Mouse (Mus musculus): ENCODE measurements around the gene Gpt2. TPM values are rescaled to one million over a fixed set of nuclear protein-coding genes. Genes with fewer than 3 reads are reported as not detected.

The Gpt2 gene
- total RNA-seq, 2 experiments from 2014 or later: 74.7 to 129 TPM

DNA sequence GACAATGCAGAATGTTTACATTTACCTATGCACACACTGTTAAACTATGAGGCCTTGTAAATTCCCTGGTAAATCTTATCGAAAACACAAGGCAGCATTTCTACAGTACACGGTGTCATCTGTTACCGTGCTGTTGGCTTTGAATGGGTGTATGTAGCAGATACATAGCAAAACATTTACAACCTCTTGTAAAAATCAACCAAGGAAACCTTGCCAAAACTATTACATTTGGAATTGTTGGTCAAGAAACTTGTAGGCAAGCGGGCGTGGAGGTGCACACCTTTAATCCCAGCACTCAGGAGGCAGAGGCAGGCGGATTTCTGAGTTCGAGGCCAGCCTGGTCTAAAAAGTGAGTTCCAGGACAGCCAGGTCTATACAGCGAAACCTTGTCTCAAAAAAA is 71.0 kb downstream of the Gpt2 start:
- DNase-seq: no peak
- intact Hi-C loops (cut with DNase I; ENCODE audit: low total_unique reads): no loop called here

DNA sequence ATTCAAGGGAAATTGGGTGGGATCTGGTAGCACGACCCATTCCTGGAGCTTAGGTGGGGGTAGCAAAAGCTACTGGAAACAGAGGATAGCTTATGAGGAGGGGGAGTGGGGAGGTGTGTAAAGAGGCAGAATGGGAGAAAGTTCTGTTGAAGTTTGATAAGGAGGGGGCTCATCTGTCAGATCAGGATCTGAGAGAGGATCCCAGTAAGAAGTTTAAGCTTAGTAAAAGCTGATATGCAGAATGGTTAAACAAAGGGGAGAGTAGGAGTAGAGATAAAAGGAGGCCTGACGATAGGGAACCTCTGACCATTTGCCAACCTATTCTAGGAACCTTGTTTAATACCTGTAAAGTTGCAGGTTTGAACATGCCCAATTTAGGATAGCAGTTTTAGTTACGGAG is 72.8 kb downstream of the Gpt2 start:
- intact Hi-C loops (cut with DNase I; ENCODE audit: low total_unique reads): no loop called here
- no peak for DNase-seq

- intact Hi-C loops (cut with DNase I; ENCODE audit: low total_unique reads): no loop called here
- DNase-seq: no peak
Measured at GRCm38 (mm10) chr8:85567801-85568200, 75.4 kb downstream of the Gpt2 start.

DNA sequence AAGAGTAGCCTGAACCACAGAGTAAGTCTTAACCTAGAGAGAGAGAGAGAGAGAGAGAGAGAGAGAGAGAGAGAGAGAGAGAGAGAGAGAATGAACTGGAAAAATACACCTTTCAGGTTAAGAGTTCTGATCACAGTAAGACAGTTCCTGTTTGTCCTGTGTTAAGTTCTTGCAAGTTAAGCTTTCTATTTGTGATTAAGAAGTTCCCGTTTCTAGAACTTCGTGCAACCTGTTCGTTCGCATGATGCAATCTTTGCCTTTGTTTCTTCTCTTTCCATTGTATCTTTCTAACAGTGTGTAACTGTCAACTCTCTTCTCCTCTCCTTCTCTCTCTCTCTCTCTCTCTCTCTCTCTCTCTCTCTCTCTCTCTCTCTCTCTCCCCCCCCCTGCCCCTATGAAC is 78.1 kb downstream of the Gpt2 start:
- no peak for DNase-seq
- intact Hi-C loops (cut with DNase I; ENCODE audit: low total_unique reads): no loop called here

DNA sequence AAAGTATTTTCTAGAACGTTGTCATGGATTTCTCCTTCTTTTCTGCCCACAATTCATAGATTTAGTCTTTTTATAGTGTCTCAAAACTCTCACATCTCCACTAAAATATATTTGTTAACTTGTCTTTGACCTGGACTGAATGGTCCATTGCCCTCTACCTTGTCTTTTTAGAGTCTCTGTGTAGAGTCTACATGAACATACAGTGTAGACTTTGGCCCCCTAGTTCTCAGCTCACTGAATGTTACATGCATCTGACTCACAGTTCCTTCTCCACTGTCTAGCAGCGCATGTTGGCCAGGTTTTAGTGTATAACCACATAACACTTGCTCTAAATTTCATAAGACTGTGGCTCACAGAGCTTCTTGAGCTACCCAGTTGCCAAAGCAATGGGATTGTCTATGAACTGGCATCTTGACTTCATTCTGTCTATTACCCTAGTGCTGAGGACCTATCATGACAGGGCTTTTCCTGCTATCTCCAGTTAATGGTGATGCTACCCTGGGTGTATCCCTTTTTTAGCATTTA is 81.7 kb downstream of the Gpt2 start:
- intact Hi-C loops (cut with DNase I; ENCODE audit: low total_unique reads): no loop called here
- no peak for DNase-seq

Other genes starting within 250 kb of the Gpt2 start
- gene Orc6, start 192.9 kb upstream of the Gpt2 start, total RNA-seq (2021): 1 to 10 TPM; 7.2 to 9.5 TPM
- 10 to 100 TPM; 51.5 to 52.4 TPM for gene Vps35, start 192.8 kb upstream of the Gpt2 start, total RNA-seq (2021)
- gene Mylk3, start 106.2 kb upstream of the Gpt2 start, total RNA-seq (2021): 1 to 10 TPM; 1.4 to 1.7 TPM
- 10 to 100 TPM; 12.5 to 12.8 TPM for gene 4921524J17Rik, start 59.7 kb upstream of the Gpt2 start, total RNA-seq (2021)
- 100 to 1,000 TPM; 177 to 178 TPM for gene Dnaja2, start 62.8 kb downstream of the Gpt2 start, total RNA-seq (2021)
- gene Neto2, start 208.3 kb downstream of the Gpt2 start, total RNA-seq (2021): 1 to 10 TPM; 1.8 to 3.2 TPM